Mouse (Mus musculus) lung, postnatal 14 days (tissue): ENCODE results near the gene Rpl3.

Experiments used
- DNase-seq: peaks from one replicate; pipeline ENCODE4 v3.0.0; 2021

Rpl3 gene

DNA sequence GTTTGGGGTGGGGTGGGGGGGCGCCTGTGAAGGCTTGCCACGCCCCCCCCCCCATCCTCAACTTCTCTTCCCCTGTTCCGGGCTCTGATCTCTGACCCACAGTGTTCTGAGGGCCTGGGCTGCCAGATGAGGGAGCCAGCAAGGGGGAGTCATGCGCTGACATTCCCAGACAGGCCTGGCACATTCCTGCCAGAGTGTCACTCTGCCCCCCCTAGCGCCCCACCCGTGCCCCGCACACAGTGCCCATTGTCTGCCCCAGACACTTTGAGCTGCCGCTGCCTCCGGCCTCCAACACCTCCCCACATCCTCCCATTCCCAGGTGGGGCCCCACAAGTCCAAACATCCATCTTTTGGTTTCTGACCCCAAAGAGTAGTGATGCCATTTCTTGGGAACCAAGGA is 29.3 kb downstream of the Rpl3 start:
- no peak for DNase-seq

DNA sequence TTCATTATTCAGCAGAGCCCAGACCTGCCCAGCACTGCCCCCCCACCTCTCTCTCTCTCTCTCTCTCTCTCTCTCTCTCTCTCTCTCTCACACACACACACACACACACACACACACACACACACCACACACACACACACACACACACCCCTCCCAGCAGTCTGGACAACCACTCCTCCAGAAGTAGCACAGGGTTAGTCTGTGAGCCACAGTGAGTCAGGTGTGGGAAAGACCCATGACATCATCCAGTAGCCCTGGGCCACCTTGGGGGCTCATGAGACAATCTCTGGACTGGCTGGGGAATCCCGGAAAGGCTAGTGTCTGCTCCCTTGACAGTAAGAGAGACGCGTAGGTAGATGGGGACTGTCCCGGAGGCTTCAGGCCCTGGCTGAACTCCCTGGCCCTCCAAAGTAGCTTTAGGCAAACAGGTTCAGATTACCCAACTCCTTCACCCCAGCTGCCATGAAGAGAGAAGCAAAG is 30.6 kb downstream of the Rpl3 start:
- no peak for DNase-seq

DNA sequence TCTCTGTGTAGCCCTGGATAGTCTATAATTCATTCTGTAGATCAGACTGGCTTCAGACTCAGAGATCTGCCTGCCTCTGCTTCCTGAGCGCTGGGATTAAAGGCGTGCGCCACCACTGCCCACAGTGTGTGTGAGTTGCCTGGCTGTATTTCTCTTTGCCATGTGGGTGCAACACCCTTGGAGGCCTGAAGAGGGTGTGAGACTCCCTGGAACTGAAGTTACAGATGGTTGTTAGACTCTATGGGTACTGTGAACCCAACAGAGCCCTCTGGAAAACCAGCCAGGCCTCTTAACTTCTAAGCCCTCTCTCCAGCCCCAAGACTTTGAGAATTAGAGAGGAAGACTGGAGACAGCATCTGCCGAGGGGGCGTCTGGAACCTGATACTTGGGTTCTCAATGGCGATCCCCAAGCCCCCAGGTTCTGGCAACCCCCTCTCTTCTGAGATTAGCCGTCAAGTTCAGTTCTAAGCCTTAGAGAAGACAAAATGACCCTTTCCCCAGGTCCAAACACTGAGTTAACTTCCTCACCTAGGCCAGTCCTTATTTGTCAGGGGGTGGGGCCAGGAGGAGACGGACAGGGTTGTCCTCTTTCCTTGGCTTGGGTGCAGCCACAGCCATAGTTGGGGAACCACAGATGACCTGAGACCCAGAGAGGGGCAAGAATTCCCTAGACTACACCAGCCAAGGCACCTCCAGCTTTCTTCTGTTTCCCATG is 31.2 kb downstream of the Rpl3 start:
- no peak for DNase-seq

DNA sequence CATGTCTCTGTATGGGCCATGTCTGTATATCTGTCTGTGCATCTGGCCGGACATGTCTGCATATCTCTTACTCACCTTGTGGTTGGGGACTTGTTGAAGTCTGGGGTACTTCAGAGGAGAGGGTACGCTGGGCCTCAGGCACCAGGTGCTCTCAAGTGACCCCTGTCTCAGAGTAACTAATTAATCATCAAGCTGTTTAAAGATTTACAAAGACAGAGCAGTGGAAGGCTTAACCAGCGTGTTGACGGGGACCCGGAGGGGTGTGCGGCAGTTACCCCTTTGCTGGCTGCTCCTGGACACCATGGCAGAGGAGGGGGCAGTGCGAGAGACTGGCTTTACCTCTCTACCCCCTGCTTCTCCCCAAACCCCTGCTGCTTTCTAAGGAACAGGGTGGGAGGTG is 32.1 kb downstream of the Rpl3 start:
- no peak for DNase-seq

DNA sequence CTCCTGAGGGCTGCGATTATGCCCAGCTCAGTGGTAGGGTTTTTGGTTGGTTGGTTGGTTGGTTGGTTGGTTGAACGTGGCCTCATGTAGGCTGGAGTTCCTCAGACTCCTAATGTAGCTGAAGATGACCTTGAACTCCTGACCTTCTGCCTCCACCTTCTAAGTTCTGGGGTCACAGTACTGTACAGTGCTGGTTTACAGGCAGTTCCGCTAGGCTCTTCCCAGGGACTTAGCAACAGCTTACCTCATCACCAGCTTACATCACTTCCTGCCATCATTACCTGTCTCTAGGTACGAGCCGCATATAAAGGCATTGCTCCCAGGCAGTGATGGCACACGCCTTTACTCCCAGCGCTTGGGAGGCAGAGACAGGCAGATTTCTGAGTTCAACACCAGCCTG is 33.5 kb downstream of the Rpl3 start:
- no peak for DNase-seq

DNA sequence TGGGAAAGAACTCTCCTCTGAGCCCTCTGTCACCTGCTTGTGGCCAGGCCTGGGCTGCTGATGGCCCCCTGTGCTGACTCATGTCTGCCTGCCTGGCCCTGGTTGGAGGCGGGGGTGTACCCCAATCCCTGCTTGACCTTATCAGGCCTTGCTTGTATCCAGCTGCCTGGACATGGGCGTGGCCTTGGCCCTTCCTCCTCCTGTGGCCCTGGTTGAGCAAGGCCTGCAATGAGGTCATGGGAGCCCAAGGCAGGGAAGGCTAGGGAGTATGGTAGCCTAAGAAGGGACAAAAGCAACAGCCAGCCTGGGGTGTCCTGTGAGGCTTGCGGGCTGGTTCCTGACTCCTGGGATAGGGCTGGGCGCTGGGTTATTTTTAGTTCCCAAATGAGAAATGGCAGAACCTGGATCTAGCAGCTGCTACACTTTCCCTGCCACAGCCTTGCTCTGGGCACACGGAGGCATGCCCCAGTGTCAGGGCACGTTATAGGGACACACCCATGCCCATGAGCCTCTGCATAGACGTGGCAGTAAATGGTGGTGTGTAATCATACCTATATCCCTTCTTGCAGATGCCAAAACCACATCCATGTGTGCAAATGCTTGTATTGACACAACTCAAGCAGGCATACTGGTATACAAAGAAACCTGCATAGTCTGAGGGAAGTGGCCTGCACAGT is 37.5 kb downstream of the Rpl3 start:
- peak; percentile 53 for DNase-seq

DNA sequence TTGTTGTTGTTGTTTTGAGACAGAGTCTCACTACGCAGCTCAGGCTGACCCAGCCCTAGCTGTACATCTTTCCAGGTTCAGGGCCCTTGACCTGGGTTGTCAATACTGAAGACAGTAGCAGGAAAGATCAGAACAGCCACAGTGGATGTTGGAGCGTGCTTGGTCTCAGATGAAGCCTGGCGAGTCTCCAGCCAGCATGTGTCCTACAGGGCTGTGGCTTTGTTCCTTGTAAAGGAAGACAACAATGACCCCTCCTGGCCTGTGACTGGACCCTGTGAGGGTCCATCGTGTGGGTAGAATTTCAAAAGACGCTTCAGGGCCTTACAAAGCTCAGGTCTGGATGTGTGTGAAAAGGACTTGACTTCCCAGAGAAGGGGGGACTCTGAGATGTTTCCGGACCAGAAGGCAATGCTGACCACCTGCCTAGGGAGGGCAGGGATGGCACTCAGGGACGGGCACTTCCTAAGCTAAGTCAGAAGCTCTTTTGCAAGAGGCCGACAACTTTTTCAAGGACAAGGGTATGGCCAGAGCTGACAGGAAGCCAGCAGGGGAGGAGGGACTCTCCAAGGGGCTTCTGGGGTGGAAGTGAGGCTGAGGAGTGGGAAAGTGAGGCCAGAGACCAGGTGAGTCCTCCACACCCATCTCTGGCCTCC is 38.2 kb downstream of the Rpl3 start:
- DNase-seq: peak; percentile 70

DNA sequence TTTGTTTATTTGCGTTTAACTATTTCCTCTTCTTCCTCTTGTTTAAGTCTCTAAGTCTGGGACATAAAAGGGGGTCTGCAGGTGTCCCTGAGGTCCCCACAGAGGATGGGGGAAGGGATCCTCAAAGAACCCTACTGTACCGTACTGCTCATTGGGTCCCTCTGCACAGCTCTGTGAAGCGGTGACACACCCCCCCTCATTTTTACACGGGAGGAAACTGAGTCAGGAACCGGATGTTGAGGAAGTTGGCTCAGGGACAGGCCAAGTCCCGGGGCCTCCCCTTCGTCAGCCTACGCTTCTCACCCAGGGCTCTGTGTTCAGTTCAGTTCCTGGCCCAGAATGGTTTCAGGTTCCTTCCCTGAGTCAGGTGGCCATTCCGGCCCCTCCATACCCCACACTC is 39.9 kb downstream of the Rpl3 start:
- DNase-seq: no peak

DNA sequence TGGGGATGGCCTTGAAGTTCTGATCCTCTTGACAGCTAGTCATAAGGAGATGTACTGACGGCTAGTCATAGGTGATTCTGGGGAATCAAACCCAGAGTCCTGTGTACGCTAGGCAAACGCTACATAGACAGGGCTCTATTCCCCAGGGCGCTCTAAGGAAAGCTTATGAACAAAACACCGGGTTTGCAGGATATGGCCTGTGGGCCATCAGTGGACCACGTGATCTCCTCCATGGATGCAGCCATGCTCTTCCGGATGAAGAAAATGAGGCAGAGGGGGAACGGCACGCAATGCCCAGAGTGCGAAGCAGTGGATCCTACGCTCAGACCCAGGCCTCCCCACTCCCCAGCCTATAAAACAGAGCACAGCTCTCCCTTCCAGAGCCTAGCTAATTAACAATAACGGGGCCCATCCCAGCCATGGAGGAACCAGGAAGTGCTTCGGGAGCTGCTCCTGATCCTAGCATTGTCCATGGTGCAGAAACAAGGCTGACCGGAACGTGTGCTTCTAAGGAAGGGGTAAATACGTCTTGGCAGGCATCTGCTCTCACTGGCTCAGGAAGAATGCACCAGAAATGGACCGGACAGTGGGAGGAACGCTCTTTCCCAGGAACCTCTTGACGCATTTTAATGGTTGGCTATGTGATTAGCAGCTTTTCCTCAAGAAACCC is 40.4 kb downstream of the Rpl3 start:
- peak; percentile 34 for DNase-seq

DNA sequence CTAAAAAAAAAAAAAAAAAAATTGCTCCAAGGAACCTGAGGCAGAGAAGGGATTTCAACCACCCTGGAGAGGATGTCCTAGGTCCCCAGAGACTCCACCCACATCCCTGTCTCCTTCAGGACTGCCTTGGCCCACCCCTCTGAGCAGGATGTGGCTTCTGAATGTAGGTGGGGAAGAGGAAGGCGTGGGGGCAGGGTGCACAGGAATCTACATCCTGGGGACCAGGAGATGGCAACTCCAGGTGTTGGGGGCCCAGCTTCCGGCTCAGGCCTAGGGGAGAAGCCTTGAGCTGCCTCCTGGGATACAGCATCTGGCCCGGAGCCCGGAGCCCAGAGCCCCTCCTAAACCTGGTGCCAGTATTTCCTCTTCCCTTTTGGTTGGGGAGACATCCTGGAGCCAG is 41.6 kb downstream of the Rpl3 start:
- peak; percentile 36 for DNase-seq

DNA sequence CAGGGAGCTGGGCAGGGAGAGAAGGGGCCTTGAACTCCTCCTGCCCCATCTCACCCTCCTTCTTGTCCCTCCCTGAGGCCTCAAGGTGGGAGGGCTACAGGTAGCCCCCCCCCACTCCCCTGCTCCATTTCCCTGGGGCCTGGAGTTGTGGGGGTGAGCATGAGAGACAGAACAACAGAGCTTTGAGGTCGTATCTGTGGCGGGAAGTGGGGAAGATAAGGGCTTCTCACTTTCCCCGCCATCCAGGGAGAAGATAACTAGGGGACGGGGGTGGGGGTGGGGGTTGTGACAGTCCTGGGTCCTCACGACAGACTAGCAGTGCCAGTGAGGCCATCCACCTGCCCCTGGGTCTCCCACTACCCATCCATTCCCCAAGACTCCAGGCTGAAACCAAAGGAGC is 43.7 kb downstream of the Rpl3 start:
- DNase-seq: no peak

DNA sequence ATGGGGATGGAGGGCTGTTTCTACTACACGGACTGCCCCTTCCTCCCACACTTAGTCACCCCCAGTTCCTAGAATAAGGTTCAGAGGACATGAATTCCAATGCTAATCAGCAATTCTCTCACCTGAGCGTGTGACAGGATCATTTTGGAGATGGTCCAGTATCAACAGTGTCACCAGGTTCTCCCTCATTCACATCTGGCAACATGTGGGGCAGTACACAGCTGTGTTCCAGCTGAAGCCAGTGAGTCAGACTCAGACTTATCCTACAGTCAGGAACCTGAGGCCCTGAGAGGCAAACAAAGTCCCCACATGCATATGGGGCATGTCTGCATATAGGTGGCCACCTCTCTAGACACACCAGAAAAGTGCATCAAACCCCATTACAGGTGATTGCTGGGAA is 44.4 kb downstream of the Rpl3 start:
- DNase-seq: no peak

DNA sequence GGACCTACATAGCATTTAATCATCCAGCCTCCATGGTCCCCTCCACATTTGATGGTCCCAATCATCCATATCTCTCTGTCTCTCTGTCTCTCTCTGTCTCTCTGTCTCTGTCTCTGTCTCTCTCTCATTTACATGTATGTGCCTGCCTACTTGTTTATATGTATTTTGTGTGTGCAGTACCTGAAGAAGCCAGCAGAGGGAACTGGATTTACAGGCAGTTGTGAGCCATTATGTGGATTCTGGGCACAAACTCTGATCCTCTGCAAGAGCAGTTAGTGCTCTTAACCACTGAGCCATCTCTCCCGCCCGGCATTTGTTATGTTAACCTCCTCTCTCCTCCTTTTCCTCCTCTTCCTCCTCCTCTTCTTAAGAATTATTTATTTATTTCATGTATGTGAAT is 45.9 kb downstream of the Rpl3 start:
- DNase-seq: no peak

DNA sequence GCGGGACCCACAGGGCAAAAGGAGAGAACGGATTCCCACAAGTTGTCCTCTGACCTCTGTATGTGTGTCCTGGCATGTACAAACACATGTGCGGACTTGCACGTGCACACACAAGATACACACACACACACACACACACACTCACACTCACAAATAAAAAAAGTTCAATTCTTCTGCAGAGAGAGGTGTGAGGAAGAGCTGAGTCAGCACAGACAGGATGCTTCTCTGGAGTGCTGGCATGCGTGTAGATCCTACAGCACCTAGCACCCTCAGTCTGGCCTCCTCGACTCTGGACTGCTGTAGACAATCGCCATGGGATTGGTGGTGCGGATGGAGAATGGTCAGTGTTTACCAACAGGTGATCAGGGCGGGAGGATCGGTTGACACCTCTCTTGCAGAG is 47.4 kb downstream of the Rpl3 start:
- DNase-seq: no peak

DNA sequence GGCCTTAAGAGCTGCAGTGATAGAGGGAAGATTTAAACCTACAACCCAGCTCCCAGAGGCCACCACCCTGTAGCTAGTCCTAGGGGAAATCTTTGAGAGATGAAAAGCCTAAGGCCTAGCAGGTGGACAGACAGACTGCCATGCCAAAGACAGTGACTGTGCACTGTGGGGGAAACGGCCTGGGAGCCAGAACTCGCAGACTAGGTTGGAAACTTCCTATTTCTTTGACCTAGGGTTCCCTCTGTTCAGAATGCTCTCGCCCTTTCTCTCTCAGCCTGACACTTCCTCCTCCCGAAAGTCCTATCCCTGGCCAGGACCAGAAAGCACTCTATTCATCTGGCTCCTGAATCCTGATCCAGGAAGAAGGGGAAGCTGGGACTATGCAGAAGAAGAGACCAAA is 49.5 kb downstream of the Rpl3 start:
- DNase-seq: no peak

DNA sequence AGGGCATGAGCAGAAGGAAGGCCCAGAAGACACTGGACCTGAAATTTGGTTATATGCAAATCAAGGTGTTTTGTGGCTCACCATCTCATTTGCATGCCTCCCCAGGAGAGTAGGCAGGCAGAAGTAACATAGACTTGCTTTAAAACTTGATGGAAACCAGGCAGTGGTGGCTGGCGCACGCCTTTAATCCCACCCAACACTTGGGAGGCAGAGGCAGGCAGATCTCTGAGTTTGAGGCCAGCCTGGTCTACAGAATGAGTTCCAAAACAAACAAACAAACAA is 53.6 kb downstream of the Rpl3 start:
- no peak for DNase-seq

DNA sequence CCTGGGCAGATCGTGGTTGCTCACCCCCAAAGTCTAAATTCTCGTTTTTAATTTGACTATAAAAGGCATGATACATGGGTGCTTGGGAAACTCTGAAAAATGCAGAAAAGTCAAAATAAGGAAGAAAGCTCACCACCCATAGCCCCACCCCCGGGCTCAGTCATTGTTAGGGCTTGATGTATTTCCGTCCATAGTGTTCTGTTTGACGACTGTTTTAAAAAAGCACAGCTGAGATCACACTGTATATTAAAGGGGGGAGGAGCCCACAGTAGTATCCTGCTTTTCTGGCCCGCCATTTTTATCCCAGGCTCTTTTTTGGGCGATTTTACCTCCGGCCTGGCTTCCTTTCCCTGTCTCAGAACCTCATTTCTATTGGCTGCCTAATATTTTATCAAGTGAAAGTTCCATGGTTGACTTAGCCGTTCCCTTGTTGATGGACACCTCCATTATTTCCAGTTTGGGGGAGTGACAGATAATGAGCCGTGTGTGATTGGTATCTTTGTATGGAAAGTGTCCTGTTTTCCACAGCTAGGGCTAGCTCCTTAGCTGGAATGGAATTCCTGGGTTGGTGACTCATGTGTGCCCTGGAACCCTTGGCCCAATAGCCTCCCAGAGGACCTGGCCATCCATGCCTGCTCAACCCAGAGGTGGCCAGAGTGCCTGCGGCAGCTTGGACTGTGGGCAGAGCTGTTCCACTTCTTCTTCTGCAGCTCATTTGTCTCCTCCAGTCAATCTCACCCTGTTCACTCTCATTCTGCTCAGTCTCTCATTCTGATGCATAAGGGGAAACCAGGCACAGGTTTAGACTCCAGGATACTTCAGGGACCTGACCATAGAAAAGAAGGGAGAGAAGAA is 54.2 kb downstream of the Rpl3 start:
- DNase-seq: no peak

DNA sequence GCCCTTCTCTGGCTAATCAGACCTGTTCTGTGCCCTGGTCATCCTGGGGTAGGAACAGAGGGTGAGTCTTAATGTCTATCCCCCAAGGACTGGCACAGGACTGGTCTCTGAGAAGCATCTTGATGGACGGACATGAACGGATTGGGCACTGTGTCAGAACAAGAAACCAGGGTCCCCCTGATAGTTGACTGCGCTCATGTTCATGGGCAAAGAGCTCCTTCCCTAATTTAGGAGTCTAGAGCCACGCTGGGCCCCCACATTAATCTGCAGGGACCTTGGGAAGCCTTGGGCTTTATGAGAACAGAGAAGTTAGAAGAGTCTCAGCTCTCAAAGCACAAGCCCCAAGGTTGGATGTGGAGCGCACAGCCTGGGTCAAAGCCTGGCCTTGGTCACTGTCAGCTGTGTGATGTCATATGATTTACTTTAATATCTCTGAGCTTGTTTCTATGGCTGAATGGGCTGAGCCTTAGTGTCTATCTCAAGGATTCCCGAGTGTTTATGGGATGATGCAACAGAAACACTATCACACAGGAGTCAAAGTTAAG is 56.3 kb downstream of the Rpl3 start:
- DNase-seq: no peak

DNA sequence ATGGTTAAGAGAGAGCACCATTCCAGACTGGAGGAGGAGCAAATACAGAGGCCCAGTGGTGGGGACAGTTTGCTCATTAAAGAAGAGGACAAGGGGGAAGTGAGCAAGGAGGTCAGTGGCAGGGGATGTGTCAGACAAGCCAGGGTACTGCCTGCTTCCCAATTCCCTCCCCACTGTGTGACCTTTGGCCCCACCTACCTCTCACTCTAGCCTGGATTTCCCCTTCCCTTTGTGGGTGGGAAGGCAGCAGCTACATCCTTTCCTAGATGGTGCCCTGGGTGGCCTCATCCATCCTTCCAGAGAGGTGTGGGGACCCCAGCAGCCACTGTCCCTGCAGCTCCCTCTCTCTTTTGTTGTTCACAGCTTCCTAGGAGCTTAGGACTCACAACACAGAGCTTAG is 56.8 kb downstream of the Rpl3 start:
- DNase-seq: no peak

DNA sequence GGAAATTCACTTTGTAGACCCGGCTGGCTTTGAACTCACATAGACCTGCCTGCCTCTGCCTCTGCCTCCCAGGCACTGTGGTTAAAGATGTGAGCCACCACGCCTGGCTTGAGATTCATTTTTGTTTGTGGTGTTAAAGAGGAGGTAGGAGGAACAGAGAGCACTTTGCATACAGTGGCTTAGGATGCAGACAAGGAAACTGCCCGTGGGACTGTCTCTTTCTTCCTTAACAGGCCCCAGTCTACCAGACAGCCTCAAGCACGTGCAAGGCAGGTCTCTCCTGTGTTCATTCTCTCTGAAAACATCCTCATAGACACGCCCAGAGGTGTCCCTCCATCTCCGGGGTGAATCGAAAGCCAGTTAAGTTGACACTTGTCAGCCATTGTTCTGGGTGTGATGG is 57.3 kb downstream of the Rpl3 start:
- no peak for DNase-seq

DNA sequence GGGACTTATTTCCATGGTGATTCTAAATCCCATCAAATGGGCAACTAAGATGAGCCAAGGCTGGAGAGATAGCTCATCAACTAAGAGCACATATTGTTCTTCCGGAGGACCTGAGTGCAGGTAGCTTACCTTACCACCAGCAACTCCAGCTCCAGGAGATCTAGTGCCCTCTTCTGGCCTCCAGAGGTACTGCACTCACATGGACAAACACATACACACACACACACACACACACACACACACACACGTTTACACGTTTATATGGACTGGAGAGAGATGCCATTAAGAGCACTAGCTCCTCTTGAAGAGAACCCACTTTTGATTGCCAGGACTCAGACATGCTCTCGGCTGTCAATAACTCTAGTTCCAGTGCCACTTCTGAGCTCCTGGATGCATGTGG is 60.5 kb downstream of the Rpl3 start:
- no peak for DNase-seq

DNA sequence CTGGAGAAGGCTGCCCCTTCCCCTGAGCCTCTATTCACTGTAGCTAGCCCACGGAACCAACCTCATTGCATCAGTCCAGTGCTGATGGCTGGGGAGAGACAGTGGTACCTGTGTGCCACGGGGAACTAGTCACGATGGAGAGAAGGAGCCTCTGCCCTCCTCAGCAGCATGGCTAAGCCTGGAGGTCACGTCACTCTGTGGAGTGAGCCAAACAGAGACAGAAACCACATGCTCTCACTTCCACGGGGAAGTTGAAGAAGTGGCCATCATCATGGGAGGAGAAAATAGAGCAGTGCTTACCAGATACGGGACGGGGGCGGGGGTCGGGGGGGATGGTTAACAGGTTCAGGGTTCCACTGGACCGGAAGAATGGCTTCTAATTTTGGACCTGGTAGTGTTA is 61.3 kb downstream of the Rpl3 start:
- no peak for DNase-seq

DNA sequence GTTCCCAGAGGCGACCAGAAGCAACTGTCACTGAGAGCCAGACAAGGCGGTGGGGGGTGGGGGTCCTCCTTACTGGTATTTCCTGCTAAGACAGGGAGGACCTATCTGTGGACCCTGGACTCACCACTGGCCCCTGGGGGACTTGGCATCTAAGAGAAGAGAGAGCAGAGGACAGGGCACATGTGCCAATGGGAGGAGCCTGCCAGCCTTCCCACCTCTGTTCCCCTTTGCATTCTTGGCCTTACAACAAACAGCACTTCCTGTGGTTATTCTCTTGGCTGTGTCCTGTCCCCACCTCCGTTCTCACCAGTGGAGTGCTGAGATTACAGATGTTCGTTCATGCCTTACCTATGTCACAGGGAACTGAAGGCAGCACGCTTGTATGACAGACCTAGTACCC is 62.8 kb downstream of the Rpl3 start:
- no peak for DNase-seq
